Mouse (Mus musculus): ENCODE measurements at regions not wholly inside any gene's neighbourhood (a gene's known extent, or its start where the extent isn't known, plus 50 kb on each side); places are given as distances from the start of the nearest gene placed in this dataset.

DNA sequence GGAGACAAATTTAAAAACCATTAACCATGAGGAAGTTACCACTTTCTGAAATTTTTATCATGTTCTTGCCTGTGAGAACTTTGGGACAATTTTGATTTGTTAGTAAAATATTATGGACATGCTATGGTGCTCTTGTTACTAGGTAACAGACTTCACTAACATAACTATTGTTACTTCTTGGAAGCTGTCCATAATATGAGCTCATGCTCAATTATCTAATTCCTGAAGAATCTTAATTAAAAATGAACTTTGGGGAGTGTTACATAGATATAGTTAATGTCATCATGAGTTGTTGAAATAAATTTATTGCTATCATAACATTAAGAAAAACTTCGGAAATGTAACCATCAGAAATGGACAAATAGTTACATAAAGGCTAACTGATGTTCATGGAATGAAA is 486.5 kb upstream of the Adamts5 start:
- Histone ChIP-seq H3K4me1 (replicated peaks; ENCODE audit: control insufficient read depth in 2 of 2, insufficient read depth in 2 of 2, low read length in 1 of 2) (no peaks in the 10 kb centered on the region), H3K27ac (no peak overlapping the region), H3K9ac (replicated peaks) (no peak overlapping the region), H3K4me3 (ENCODE audit: insufficient read depth in 1 of 2, low read depth in 2 of 2, low read length in 2 of 2) (no peak overlapping the region), H3K27me3 (ENCODE audit: control insufficient read depth, insufficient read depth, low read length) (no peaks in the 10 kb centered on the region), H3K36me3 (replicated peaks; ENCODE audit: control insufficient read depth, insufficient read depth, low read depth) (no peaks in the 10 kb centered on the region), H3K4me2 (ENCODE audit: low read depth) (no peak overlapping the region), H3K9me3 (ENCODE audit: control insufficient read depth, low read length) (no peaks in the 10 kb centered on the region)
- DNase-seq (ENCODE audit: low read depth in 3 of 3, low spot score in 3 of 3) (no peak), ATAC-seq (ENCODE audit: insufficient read depth) (no peak)
- TF ChIP-seq EP300 (IDR thresholded peaks at IDR 0.05; ENCODE audit: low read depth) (no peak), CTCF (IDR thresholded peaks at IDR 0.05; ENCODE audit: low read depth) (no peak)
- whole genome bisulfite sequencing (ENCODE audit: insufficient replicate concordance) = 31% methylated on average over 1 of the region's 1 CpGs

DNA sequence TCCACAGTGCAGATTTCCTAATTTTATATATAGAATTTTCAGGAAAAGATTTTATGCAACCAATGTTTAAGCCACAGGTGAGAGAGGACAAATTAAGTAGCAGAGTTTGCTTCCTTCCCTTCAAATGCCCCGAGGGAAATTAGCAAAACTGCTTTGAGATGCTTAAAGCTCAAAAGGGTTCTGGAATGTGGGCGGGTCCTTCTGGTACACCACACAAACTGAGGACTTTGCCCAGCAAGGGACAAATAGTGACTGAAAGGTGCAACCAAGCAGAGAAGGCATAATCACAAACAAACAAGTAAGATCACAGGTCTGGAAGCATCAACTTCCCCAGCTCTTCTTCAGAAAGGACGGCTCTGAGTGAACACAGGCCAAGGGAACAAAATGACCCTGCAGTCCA is 476.4 kb upstream of the Adamts5 start:
- TF ChIP-seq CTCF (IDR thresholded peaks at IDR 0.05; ENCODE audit: low read depth) (no peak), EP300 (IDR thresholded peaks at IDR 0.05; ENCODE audit: low read depth) (no peak)
- DNase-seq (ENCODE audit: low read depth in 3 of 3, low spot score in 3 of 3) (no peak), ATAC-seq (ENCODE audit: insufficient read depth) (no peak)
- H3K36me3 ChIP-seq (replicated peaks; ENCODE audit: control insufficient read depth, insufficient read depth, low read depth) = no peaks in the 10 kb centered on the region
- no peaks in the 10 kb centered on the region for H3K9me3 ChIP-seq (ENCODE audit: control insufficient read depth, low read length)
- H3K4me2 ChIP-seq (ENCODE audit: low read depth) = no peak overlapping the region
- H3K27ac ChIP-seq = no peak overlapping the region
- no peak overlapping the region for H3K9ac ChIP-seq (replicated peaks)
- no peaks in the 10 kb centered on the region for H3K4me1 ChIP-seq (replicated peaks; ENCODE audit: control insufficient read depth in 2 of 2, insufficient read depth in 2 of 2, low read length in 1 of 2)
- H3K4me3 ChIP-seq (ENCODE audit: insufficient read depth in 1 of 2, low read depth in 2 of 2, low read length in 2 of 2) = no peak overlapping the region
- H3K27me3 ChIP-seq (ENCODE audit: control insufficient read depth, insufficient read depth, low read length) = no peaks in the 10 kb centered on the region
- 44% methylated on average over 3 of the region's 3 CpGs for WGBS (ENCODE audit: insufficient replicate concordance)

DNA sequence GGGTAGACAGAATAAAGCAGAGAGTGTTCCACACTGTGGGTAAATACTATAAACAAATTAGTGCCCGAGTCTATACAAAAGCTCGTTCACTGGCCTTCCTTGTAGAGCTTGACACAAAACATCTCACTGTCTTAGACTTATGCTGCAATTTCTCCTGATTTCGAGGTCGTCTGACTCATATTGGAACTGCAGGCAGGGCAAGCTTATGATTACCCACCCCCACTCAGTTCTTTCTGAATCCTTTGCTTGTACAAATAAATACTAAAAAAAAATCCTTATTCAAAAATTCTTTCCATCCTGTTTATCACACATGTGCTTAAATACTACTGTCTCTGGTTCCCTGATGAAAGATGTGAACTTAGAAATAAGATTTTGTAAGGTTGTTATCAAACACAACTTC is 470.0 kb upstream of the Adamts5 start:
- no peak overlapping the region for H3K4me3 ChIP-seq (ENCODE audit: insufficient read depth in 1 of 2, low read depth in 2 of 2, low read length in 2 of 2)
- DNase-seq (ENCODE audit: low read depth in 3 of 3, low spot score in 3 of 3) = no peak
- no peak overlapping the region for H3K9ac ChIP-seq (replicated peaks)
- H3K4me2 ChIP-seq (ENCODE audit: low read depth) = no peak overlapping the region
- no peaks in the 10 kb centered on the region for H3K4me1 ChIP-seq (replicated peaks; ENCODE audit: control insufficient read depth in 2 of 2, insufficient read depth in 2 of 2, low read length in 1 of 2)
- no peak overlapping the region for H3K27ac ChIP-seq
- no peak for TF ChIP-seq CTCF (IDR thresholded peaks at IDR 0.05; ENCODE audit: low read depth)
- no peak for TF ChIP-seq EP300 (IDR thresholded peaks at IDR 0.05; ENCODE audit: low read depth)
- WGBS (ENCODE audit: insufficient replicate concordance) = 47% methylated on average over 4 of the region's 4 CpGs
- H3K36me3 ChIP-seq (replicated peaks; ENCODE audit: control insufficient read depth, insufficient read depth, low read depth) = no peaks in the 10 kb centered on the region
- no peak for ATAC-seq (ENCODE audit: insufficient read depth)
- H3K27me3 ChIP-seq (ENCODE audit: control insufficient read depth, insufficient read depth, low read length) = no peaks in the 10 kb centered on the region
- H3K9me3 ChIP-seq (ENCODE audit: control insufficient read depth, low read length) = no peaks in the 10 kb centered on the region

DNA sequence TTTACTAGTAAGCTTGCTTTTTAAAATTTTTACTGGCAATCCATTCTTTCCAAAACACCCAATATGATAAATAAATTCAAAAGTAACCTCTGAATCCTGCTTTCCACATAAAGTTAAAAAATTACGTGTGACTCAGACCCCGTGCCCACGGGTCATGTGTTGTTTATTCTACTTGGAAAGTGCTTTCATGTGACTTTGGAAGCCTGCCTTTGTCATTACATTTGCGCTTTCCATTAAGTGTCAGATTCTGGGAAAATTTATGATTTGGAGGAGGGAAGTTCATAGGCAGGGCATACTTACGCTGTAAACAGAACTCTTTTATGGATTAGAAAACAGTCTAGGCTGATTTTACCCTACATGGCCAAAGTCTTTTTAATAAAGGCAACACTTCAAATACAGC is 466.8 kb upstream of the Adamts5 start:
- Histone ChIP-seq H3K36me3 (replicated peaks; ENCODE audit: control insufficient read depth, insufficient read depth, low read depth) (no peaks in the 10 kb centered on the region), H3K9me3 (ENCODE audit: control insufficient read depth, low read length) (no peaks in the 10 kb centered on the region), H3K9ac (replicated peaks) (no peak overlapping the region), H3K4me1 (replicated peaks; ENCODE audit: control insufficient read depth in 2 of 2, insufficient read depth in 2 of 2, low read length in 1 of 2) (no peaks in the 10 kb centered on the region), H3K27ac (no peak overlapping the region), H3K4me3 (ENCODE audit: insufficient read depth in 1 of 2, low read depth in 2 of 2, low read length in 2 of 2) (no peak overlapping the region), H3K4me2 (ENCODE audit: low read depth) (no peak overlapping the region), H3K27me3 (ENCODE audit: control insufficient read depth, insufficient read depth, low read length) (no peaks in the 10 kb centered on the region)
- TF ChIP-seq EP300 (IDR thresholded peaks at IDR 0.05; ENCODE audit: low read depth) = no peak
- no peak for TF ChIP-seq CTCF (IDR thresholded peaks at IDR 0.05; ENCODE audit: low read depth)
- ATAC-seq (ENCODE audit: insufficient read depth) (no peak), DNase-seq (ENCODE audit: low read depth in 3 of 3, low spot score in 3 of 3) (no peak)
- WGBS (ENCODE audit: insufficient replicate concordance) = 69% methylated on average over 5 of the region's 5 CpGs

DNA sequence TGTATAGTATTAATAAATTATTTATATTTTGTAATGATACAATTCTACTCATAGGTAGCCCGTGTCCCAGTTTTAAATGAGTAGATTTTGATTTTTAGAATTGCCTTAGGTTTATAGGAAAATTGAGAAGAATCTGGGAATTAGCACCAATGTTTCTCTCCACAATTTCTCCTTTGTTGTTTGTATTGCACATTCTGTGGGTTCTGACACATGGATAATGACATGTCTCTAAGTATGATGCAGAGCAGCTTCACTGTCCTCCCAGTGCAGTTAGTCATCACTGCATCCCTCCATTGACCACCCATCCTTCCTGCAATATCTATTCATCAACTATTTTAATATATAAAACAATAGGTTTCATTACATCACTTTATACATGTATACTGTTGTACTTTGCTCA is 464.6 kb upstream of the Adamts5 start:
- DNase-seq (ENCODE audit: low read depth in 3 of 3, low spot score in 3 of 3) = no peak
- no peak for ATAC-seq (ENCODE audit: insufficient read depth)
- H3K4me2 ChIP-seq (ENCODE audit: low read depth) = no peak overlapping the region
- H3K9ac ChIP-seq (replicated peaks) = no peak overlapping the region
- no peaks in the 10 kb centered on the region for H3K27me3 ChIP-seq (ENCODE audit: control insufficient read depth, insufficient read depth, low read length)
- no peak for TF ChIP-seq EP300 (IDR thresholded peaks at IDR 0.05; ENCODE audit: low read depth)
- no peak for TF ChIP-seq CTCF (IDR thresholded peaks at IDR 0.05; ENCODE audit: low read depth)
- H3K9me3 ChIP-seq (ENCODE audit: control insufficient read depth, low read length) = no peaks in the 10 kb centered on the region
- H3K4me3 ChIP-seq (ENCODE audit: insufficient read depth in 1 of 2, low read depth in 2 of 2, low read length in 2 of 2) = no peak overlapping the region
- no peaks in the 10 kb centered on the region for H3K36me3 ChIP-seq (replicated peaks; ENCODE audit: control insufficient read depth, insufficient read depth, low read depth)
- WGBS (ENCODE audit: insufficient replicate concordance) = 51% methylated on average over 1 of the region's 1 CpGs
- H3K27ac ChIP-seq = no peak overlapping the region
- H3K4me1 ChIP-seq (replicated peaks; ENCODE audit: control insufficient read depth in 2 of 2, insufficient read depth in 2 of 2, low read length in 1 of 2) = no peaks in the 10 kb centered on the region

Measured in liver, embryonic 14.5 days (tissue).